Mouse (Mus musculus) lung, postnatal 25 days (tissue): ENCODE data around the gene Dnmt1.

Source experiments
- DNase-seq: peaks from one replicate; pipeline ENCODE4 v3.0.0; 2022; ENCODE audit warnings: low spot score

The Dnmt1 gene

DNA sequence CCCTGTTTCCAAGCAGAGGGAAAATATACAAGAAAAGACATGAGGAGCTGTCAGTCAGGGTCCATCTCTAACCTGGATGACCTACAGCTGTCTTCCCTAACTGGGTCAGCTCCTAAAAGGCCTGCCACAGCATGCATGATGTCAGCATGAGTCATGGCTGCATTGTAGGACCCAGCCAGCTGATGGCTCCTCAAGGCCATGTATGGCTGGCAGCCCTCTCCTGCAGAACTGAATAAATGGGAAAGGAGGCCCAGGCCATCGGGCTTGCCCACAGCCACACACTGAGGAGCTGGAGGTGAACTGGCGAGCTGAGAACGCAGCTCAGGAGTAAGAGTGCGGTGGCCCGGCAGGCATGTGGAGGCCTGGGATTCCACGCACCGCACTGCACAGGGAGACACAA, 16.3 kb downstream of the Dnmt1 start:
- DNase-seq = no peak

DNA sequence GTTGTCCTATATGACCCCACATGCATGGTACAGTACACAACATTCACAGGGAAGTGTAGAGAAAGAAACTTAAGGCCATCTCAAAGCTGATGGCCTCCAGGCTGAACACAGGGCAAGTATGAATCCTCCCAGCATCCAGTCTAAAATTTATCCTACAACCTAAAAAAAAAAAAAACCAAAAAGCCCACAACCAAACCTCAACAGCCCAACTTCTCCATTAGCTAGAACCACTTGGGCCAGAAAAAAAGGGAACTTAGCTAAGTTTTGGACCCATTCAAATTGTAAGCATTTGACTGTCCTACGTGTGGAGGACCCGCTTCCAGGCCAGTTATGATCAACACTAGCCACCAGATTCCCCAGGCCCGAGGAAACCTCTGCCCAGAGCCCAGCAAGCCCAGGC, 36.4 kb downstream of the Dnmt1 start:
- DNase-seq = no peak

DNA sequence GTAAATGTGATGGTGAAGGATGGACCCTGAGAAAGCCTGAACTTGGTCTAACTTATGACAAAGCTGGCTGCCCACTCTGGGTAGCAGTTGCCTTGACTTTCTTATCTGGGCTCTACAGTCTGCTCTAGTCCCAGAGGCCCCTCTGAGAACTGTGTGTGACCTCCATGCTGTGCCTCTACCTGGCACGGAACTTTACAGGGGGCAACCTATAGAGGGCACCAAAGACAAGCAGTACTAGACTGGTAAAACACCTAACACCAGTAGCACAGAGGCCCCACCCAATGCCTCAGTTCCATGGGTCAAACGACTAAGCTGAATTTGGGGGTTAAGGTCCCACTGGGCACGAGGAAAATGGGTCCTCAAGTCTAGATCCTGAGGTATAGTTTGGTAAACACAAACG, 43.5 kb downstream of the Dnmt1 start:
- DNase-seq = peak; percentile 57

DNA sequence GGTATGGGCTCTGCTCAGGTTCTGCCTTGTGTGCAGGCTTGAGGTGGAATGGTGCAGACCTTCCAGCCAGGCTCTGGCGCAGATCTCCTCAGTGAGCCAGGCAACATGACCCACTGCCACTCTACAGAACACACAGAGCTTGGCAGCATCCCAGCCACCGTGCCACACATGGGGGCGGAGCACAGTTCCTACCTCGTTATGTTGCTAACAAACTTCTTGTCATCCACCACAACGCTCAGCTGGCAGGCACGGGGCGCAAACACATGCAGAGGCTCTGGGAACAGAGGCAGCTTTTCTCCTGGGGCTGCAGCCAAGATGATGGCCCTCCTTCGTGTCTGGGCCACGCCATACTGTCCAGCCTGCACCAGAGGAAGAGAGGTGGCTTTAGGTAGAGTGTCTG, 49.7 kb downstream of the Dnmt1 start:
- peak; percentile 18 for DNase-seq

DNA sequence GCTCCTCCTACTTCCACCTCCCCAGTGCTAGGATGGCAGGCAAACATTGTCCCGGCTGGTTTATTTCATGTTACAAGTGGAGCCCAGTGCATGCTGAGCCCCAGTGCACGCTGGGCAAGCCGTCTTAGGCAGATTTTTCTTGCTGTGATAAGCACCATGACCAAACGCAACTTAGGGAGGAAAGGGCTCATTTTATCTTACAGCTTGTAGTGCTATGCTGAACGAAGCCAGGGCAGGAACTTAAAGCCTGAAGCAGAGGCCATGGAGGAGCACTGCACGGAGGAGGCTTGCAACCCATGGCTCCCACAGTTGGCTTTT, 57.6 kb downstream of the Dnmt1 start:
- DNase-seq = no peak

DNA sequence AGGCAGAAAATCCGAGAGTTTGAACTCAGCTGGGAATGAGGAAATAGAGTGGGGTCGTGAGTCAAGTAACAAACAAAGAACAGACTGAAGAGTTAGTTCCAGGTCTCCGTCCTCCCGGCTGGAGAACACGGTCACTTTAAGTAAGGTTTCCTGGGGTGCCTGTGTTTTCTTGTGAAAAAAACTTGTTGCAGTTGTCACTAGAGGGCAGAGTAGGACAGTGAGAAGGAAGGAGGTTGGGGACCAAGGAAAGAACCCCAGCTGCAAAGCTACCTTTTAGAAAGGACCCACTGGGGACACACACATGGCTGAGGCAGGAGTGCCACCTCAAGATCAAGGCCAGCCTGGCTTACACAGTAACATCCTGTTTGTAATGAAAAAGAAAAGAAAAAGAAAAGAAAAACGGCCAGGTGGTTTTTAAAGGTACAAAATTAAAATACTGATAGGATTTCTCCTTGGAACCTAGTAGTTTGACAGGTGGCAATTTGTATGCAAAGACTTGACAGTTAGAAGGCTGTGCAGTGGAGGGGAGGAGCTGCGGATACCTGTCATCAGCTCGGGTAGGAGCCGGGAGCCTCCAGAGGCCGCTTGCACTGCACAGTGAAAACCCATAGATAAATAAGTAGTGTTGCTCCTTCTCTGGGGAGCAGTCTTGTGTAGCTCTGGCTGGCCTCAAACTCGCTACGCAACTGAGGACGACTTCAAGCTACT, 58.1 kb downstream of the Dnmt1 start:
- DNase-seq = peak; percentile 73

DNA sequence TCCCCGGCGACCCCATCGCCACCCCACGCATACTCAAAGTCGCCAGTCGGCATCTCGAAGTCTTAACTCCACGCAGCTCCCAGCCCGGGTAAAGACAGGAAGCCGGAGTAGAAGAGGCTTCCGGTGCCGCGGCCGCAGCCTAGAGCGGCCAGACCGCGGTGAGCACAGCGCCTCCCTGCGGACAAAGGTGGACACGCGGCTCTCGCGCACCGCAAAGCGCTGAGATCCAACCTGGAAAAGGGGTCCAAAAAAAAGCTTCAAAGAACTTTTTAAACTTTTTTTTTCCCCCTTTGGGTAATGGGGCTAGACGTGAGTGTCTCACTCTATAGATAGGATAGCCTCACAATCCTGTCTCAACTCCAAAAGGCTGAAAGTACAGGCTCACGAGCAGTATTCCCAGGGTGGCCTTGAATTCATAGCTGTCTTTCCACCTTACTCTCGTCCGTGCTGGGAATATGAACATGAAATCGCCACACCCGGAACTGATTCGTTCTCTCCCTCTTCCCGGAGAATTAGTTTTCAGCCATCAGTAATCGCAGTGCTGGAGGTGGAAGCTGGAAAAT, 61.1 kb downstream of the Dnmt1 start, which contains the start of gene Eif3g:
TSS of gene Eif3g (minus strand) at position 113 of the 563 bp plus-strand sequence.
- peak; percentile 87 for DNase-seq

DNA sequence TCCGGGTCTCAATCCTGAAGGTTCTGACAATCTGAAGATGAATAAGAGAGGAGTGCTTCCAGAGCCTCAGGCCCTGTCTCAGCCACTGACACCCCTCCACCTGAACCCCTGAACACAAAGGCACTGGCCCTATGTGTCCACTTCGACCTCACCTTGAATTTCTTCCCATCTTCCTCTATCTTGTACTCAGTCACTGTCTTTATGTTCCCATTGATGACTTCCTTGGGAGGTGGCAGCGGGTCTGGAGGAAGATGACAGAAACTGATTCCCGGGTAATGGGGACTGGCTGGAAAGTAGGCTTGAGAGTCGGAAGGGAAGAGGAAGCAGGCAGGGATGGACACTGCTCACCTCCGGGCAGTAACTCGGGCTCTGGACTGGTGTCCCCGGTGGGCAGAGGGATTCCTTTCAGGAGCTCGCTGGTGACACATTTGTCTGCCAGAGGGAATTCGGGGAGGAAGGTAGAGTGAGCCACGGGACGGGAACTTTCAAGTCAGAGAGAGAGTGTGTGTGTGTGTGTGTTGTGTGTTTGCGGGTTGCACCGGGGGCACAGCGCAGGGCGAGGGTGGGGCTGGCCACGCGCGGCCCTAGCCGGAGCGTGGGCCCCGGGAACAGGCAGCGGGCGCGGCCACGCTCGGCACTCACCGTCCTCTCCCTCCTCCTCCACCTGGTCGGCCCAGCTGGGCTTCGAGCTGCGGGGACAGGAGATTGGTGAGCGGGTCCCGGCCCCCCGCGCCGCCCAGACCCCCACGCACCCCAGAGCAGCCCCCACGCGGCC, 61.8 kb downstream of the Dnmt1 start:
- DNase-seq = no peak

DNA sequence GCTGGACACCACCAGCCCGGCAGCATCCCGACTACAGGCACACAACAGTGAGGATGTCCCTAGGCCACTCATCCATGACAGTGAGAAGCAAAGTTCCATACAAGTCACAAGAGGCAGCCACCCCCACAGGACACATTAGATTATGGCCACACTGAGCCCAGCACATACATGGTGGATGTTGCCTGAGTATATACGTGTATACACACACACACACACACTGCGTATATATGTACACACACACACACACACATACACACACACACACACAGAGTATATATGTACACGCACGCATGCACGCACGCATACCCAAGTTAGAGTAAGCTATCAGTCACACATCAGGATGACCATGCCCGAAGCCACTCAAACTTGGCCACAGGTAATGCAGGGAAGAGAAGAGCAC, 64.3 kb downstream of the Dnmt1 start:
- DNase-seq = no peak

DNA sequence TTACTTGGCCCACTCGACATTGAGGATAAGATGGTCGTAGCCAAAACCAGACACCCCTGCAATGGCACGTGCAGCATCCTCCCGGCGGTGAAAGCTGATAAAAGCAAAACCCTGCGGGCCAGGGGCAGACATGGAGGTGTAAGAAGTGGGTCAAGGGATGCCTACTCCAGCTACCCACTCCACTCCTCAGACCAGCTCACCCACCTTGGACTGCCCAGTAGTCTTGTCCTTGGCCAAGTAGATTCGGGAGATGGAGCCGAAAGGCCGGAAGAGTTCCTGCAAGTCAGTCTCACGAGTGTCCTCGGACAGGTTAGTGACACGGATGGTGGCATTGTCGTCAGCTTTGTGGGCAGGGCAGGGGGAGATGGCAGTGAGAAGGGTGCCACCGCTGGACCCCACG, 65.1 kb downstream of the Dnmt1 start:
- no peak for DNase-seq

DNA sequence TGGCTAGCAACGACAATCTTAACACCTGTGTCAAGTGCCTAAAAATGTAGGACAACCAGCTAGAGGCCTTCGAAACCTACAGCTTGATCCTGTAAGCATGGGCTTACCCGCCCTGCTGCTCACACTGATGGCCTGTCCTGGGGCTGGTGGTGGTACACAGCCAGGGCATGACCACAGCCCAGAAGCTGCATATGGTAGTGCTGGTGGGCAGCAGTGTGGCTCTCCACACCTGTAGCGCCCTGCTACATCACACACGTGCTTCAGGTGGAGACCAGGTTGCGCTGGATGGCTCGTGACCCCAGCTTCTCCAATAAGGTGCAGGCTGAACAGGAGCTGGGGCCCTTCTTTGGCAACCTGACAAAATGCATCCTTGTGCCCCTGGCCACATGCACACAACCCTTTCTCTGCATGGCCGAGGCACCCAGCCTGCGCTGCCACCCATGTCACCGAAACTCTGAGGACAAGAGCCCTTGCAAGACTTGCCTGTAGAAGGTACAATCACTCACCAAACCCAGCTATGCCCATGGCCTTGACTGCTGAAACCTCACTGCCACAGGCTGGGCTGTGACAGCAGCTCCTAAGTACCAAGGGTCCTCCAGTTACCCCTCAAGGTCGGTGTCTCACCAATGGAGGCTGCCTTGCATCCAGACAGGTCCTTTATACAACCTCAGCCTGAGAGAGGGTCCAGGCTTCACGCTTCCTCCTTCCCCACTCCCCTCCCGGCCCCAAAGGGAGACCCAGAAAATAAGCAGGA, 65.9 kb downstream of the Dnmt1 start:
- DNase-seq = no peak

DNA sequence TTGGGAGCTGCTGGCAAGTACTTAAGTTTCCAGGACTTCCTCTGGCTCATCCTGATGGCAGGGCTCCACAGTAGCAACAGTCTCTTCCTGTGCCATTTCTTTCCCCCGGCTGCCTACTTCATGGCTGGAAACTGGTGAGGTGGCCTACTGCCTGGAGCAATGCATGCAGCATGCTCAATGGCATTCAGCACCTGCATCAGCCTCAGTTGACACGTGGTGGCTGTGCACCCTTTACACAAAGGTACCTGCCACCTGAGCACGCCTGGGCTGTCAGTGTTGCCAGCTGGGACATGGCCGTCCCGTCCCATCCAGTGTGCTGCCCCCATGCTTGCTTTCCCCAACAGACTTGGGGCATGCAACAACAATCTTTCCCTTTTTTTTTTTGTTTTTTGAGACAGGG, 66.6 kb downstream of the Dnmt1 start:
- no peak for DNase-seq

DNA sequence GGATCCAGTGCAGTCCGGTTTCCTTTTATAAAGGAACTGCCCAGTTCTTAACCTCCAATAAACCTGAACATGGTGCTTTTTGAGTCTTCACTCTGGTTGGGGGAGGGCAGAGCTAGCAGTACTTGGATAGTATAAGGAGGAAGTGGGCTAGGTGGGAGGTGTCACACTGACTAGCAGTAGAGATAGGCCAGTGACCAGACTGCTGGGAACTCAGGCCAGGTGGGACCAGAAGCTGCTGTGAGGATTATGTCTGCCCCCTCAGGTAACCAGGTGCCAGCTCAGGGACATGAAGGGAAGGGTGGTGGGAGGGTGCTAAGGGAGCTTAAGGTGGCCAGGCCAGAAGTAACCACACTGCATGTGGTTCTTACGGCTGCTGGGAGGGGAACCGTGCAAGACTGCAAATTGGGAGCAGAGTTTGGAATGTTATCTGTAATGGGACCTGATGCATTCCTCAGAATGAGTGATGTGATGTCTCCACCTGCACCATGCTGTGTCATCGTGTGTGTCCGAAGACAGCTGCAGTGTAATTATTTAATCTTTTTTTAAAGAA, 67.5 kb downstream of the Dnmt1 start:
- DNase-seq = no peak

DNA sequence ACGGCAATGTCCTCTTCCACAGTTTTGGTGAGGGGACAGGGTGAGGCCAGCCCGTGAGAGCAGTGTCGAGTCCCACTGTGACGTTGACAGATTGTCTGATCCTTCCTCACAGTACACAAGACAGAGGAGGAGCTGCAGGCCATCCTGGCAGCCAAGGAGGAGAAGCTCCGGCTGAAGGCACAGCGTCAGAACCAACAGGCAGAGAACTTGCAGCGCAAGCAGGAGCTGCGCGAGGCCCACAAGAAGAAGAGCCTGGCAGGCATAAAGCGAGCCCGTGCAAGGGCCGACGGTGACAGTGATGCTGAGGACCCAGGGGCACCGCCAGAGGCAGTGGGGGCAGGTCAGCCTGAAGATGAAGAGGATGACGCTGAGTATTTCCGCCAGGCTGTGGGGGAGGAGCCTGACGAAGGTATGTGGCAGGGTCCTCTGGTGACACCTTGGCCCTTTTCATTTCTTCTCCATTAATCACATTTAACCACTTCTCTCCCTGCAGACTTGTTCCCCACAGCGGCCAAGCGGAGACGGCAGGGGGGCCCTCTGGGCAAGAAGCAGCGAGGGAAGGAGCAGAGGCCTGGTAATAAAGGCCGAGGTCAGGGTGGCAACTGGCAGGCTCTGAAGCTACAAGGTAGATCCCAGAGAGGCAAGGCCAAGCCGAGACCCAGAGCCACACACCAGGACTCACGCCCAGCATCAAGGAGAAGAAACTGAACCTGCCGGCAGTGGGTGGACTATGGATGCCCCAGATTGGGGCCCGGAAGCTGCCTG, 68.2 kb downstream of the Dnmt1 start:
- DNase-seq = no peak

DNA sequence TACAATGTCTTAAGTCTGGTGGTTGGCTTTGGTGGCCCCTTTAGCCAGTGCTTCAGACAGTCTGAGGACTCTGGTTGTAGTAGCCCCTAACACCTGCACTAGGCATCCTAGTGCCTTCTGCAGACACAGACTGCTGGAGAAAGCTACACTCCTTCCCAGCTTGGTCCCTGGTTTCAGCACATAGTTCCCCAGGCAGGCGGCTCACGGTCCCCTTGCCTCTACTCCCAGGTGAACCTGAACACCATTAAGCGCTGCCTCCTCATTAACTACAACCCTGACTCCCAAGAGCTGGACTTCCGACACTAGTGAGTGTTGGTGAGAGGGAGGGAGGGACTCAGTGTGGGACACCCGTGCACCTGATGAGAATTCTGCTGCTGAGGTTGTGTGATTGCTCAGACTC, 69.3 kb downstream of the Dnmt1 start:
- DNase-seq = no peak

DNA sequence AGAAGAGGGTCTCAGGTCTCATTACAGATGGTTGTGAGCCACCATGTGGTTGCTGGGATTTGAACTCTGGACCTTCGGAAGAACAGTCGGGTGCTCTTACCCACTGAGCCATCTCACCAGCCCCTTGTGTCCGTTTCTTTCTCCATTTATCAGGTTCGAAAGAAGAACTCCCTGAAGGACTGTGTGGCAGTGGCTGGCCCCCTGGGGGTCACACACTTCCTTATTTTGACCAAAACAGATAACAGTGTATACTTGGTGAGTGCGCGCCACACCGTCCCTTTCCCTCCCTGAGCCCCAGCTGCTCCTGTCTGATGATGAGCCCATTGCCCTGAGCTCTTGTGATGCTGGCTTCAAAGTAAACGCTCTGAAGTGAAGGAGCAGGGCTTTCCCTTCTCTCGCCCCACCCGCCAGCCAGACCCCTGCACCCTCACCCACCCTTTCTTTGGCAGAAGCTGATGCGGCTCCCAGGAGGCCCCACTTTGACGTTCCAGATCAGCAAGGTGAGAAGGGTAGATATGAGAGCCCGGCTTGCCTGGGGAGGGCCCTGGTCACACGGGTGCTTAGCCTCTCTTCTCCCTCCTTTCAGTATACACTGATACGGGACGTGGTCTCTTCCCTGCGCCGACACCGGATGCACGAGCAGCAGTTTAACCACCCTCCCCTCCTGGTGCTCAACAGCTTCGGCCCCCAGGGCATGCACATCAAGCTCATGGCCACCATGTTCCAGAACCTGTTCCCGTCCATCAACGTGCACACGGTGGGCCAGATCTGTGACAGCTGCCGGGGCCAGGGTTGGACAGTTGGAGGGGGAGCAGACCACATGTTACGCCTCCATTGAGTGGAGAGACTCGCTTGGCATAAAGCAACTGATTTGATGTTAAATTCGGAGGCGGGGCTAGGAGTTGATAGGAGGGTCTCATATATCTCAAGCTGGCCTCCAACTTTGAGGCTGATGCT, 70.2 kb downstream of the Dnmt1 start:
- no peak for DNase-seq

DNA sequence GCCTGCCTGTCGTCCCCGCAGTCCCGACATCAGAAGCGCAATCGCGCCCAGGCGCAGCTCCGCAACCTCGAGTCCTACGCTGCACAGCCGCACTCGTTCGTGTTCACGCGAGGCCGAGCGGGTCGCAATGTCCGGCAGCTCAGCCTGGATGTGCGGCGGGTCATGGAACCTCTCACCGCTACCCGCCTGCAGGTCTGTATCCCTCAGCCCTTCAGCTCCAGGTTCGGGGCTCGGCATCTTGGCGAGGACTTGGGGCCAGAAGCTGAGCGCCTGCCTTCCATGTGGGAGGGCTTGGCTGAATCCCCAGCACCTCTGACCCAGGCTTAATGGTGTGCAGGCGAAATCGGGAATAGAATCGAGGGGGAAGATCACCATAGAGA, 71.3 kb downstream of the Dnmt1 start:
- DNase-seq = no peak

DNA sequence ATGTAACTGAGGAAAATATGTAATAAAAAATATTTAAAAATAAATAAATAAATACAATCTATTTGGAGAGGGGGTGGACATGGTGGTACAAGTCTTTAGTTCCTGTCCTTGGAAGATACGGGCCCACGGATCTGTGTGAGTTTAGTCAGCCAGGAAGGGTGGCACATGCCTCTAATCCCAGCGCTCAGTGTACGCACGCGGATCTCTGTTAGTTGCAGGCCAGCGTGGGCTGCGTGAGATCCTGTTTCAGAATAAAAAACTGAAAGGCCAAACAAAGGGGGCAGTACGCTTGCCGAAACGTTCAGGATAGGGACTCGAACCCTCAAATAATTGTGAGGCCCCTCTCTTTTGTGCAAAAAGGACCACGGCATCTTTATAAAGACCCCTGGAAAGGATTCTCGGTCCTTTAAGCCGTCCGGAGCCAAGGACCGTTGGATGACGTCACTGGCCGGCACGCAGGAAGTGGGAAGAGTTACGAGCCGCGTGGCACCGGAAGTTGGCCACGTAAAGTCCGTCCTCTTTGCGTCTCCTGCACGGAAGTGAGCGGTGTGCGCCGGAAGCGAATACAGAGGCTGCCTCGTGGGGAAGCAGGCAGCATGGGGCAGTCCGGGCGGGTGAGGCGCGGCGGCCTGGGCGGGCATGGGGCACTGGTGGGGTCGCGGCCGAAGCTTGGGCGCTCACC, 71.8 kb downstream of the Dnmt1 start, which contains the start of gene Ppan:
TSS of gene Ppan (plus strand) at position 472 of the 682 bp plus-strand sequence.
- peak; percentile 97 for DNase-seq

DNA sequence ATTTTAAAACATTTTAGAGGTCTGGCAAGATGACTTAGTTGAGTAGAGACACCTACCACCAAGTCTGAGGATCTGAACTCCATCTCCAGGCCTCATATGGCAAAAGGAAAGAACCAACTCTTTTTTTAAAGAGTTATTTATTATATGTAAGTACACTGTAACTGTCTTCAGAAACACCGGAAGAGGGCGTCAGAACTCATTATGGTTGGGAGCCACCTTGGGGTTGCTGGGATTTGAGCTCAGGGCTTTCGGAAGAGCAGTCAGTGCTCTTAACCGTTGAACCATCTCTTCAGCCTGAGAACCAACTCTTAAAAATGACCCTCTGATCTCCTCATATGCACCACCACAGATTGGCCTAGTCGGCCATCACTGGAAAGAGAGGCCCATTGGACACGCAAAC, 72.5 kb downstream of the Dnmt1 start:
- no peak for DNase-seq

DNA sequence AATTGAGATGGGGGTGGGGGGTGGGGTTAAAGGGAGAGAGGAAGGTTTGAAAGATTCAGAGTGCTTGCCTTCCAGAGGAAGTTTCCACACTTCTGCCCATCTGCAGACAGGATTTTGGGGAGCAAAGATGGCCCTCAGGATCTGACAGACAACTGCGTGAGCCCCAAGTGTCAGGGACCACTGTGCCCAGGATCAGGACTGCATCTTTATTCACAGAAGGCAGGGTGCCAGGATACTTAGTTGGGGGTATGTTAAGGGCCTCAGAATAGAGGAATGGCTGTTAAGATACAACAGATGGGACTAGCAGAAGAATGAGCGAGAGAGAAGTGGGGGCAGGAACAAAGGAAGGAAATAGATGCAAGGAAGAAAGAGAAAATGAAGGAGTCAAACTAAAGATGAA, 73.1 kb downstream of the Dnmt1 start:
- DNase-seq = no peak
